Mouse (Mus musculus) intestine, embryonic 15.5 days (tissue): ENCODE results near the gene Izumo1. TPM values are rescaled to one million over a fixed set of nuclear protein-coding genes. Genes with fewer than 3 reads are reported as not detected.
A peak's percentile ranks its signal among the peaks of the same experiment; 100 is the strongest.

Source experiments
- ATAC-seq: fragments of 200-750 bp; cut with Nextera tagmentation; 2 replicates; pipeline ENCODE4 v1.8.0; 2017; ENCODE audit warnings: moderate TSS enrichment, moderate library complexity
- H3K27ac ChIP-seq: fragments of 300-500 bp; sonication (generic); 2 replicates; pipeline ENCODE4 v1.5.1; 2015; ENCODE audit warnings: mild to moderate bottlenecking, inconsistent platforms
- H3K27me3 ChIP-seq: fragments of 300-500 bp; sonication (generic); replicated peaks from 2 replicates; pipeline ENCODE4 v1.6.1; 2015; ENCODE audit warnings: inconsistent platforms
- H3K36me3 ChIP-seq: fragments of 300-500 bp; sonication (generic); 2 replicates; pipeline ENCODE4 v1.6.1; 2015; ENCODE audit warnings: inconsistent platforms
- H3K4me1 ChIP-seq: fragments of 300-500 bp; sonication (generic); replicated peaks from 2 replicates; pipeline ENCODE4 v1.6.1; 2015; ENCODE audit warnings: inconsistent platforms
- H3K4me2 ChIP-seq: fragments of 300-500 bp; sonication (generic); replicated peaks from 2 replicates; pipeline ENCODE4 v1.6.1; 2015; ENCODE audit warnings: mild to moderate bottlenecking, inconsistent platforms
- H3K4me3 ChIP-seq: fragments of 300-500 bp; sonication (generic); replicated peaks from 2 replicates; pipeline ENCODE4 v1.5.1; 2015; ENCODE audit warnings: inconsistent platforms
- H3K9ac ChIP-seq: fragments of 300-500 bp; sonication (generic); 2 replicates; pipeline ENCODE4 v1.6.1; 2015; ENCODE audit warnings: inconsistent platforms
- H3K9me3 ChIP-seq: fragments of 300-500 bp; sonication (generic); 2 replicates; pipeline ENCODE4 v1.6.1; 2016; ENCODE audit warnings: inconsistent platforms
- WGBS: fragments of 180-500 bp; shearing (Covaris S2); methylation state at CpG from one replicate; pipeline ENCODE4 v1.1.7; 2015; 5-methylcytosine and 5-hydroxymethylcytosine counted together
- polyA plus RNA-seq: library from polyadenylated mRNA; unstranded; fragments of >200 nt; fragmentation: Nextera tagmentation; extraction: Ambion mirVana; gene quantifications from 2 replicates; pipeline ENCODE4 v1.2.1, GENCODE M21; 2015

Izumo1 gene
- polyA plus RNA-seq, 1 experiment from 2014 or later, result not detected

DNA sequence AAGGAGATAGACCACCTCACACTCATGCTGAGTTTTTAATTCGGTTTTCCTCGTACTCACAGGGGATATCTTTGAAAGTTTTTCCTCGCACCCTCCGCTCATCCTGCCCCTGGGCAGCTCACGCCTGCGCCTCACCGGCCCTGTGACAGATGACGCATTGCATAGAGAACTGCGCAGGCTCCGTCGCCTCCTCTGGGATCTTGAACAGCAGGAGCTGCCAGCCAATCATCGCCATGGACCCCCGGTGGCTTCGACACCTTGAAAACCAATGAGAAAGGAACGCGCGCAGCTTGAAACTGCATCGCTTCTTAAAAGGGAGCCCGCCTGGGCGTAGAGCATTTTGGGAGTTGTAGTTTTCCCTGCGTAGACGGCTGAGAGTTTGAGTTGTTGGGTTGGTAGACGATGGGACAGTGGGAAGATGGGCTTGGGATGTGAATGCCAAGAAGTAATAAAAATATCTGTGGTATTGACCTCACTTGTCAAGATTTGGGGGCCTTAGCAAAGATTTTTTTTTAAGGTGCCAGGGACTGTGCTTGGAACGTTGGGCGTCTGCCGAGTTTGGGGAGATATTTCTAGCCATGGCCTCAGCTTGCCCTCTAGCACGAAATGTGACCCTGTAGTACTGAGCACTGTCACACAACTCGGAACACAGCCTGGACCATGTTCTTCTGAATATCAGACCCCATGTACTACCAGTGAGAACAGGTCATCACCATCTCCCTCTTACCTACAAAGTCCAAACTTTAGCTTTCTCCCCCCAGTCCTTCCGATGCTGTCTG, 17.2 kb downstream of the Izumo1 start:
- Histone ChIP-seq H3K27ac (no peak overlapping the region), H3K9me3 (no peaks in the 10 kb centered on the region), H3K9ac (no peak overlapping the region), H3K4me1 (peaks cover 37% of the 10 kb centered on the region), H3K27me3 (no peaks in the 10 kb centered on the region), H3K36me3 (peaks cover 3% of the 10 kb centered on the region; the same call in 1 of the 2 replicates), H3K4me3 (0 out of 2 replicates have a peak overlapping the region, but pooled peaks have one; percentile 1), H3K4me2 (peak overlapping the region; percentile 44)
- WGBS, result 23% methylated on average over 29 of the region's 29 CpGs
- ATAC-seq, result peak; percentile 84

DNA sequence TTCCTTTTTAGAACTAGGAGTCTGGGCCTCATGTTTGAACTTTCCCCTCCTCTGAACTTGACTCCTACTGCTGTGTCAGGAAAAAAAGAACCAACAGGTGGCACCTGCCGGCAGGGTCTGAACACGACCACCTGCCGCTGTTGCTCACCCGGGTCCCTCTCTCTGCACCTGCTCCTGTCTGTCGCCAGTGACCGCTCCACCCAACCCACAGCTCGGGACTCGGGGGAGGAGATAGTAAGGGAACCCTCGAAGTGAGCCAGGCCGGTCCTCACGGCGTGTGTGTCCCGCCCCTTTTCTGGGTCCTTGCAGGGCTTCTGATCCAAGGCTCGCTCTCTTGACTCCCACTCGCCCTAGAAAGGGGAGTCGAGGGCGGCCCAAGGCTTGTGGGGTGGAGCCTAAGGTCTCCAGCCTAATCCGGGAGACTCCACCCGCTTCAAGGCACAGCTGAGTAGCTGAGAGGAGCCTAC, 18.0 kb downstream of the Izumo1 start, which contains the start of gene Mamstr:
TSS of gene Mamstr (plus strand) at position 417 of the 467 bp plus-strand sequence.
- 38% methylated on average over 19 of the region's 19 CpGs for WGBS
- peaks cover 3% of the 10 kb centered on the region; the same call in 1 of the 2 replicates for H3K36me3 ChIP-seq
- ATAC-seq, result no peak
- H3K9me3 ChIP-seq, result no peaks in the 10 kb centered on the region
- peaks cover 44% of the 10 kb centered on the region for H3K4me1 ChIP-seq
- H3K4me3 ChIP-seq, result no peak within 1 kb of the TSS
- no peak within 1 kb of the TSS for H3K27ac ChIP-seq
- peak within 1 kb of the TSS; percentile 3; the same call in 1 of the 2 replicates for H3K4me2 ChIP-seq
- H3K9ac ChIP-seq, result no peak within 1 kb of the TSS; the same call in 1 of the 2 replicates
- H3K27me3 ChIP-seq, result no peaks in the 10 kb centered on the region

DNA sequence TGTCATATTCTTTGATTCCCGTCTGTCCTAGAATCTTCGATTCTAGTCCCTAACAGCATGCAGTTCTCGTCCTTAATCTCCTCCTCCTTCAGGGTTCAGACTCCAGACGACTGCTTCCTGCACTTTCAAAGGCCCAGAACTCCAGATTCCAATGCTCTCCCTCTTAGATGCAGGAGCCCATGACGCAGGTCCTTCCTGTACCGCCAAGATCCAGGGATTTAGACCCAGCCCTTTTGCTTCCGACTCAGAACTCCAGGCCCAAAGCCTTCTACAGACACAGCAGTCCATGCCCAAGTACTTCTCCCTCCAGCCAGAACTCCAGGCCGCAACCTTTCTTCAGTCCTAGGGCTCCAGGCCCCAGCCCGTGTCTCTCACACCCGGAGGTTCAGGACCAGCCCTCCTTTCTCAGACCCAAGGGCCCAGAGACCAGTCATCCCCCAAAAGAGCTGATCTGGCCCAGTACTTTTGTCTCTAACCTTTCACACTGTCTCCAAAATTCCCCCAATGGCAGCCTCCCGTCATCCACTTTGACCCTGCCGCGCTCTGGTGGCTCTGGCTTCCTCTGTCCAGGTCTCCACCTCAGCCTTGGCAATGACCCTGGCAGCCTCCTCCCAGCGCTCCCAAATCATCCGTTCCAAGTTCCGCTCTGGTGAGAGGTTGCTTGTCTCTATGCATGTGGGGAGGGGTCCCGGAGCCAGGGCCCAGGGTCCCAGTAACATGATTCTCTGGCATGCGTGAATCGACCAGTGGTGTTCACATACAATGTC, 18.8 kb downstream of the Izumo1 start:
- H3K4me1 ChIP-seq, result peaks cover 47% of the 10 kb centered on the region
- H3K4me3 ChIP-seq, result no peak overlapping the region
- no peak for ATAC-seq
- no peak overlapping the region for H3K27ac ChIP-seq
- H3K27me3 ChIP-seq, result no peaks in the 10 kb centered on the region
- no peak overlapping the region for H3K4me2 ChIP-seq
- H3K9ac ChIP-seq, result no peak overlapping the region
- WGBS, result 81% methylated on average over 19 of the region's 19 CpGs
- H3K36me3 ChIP-seq, result peaks cover 3% of the 10 kb centered on the region; the same call in 1 of the 2 replicates
- no peaks in the 10 kb centered on the region for H3K9me3 ChIP-seq

DNA sequence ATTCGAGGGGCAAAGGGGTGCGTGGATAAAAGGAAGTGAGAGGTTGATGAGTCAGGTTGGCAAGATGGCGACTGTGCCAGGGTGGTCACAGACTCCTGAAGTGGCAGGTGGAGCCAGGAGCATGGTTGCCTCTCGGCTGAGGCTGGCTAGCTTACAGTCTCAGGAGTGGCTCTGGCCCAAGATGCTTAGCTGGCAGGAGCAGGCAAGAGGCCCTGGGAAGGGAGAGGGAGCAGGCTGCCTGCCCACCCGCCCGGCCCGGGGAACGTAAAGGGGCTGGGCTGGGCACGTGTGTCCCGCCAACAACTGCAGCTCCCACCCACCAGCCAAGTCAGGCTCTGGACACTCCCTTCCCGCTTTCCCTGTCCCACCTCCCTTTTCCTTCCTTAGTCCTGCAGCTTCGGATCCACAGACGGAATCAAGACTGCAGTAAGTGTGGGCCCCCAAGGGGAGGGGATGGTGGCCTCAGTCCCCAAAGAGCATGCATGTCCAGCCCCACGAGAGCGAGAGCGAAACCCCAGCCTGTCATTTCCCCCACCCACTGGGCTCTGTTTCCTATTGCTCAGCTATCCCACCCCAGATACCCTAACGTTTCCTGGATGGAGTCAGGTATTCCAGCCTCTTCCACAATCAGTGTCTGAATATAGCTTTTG, 19.9 kb downstream of the Izumo1 start:
- H3K36me3 ChIP-seq, result no peaks in the 10 kb centered on the region
- H3K9ac ChIP-seq, result 0 out of 2 replicates have a peak overlapping the region, but pooled peaks have one; percentile 28
- peak overlapping the region; percentile 37; the same call in 1 of the 2 replicates for H3K27ac ChIP-seq
- H3K4me1 ChIP-seq, result peaks cover 42% of the 10 kb centered on the region
- H3K9me3 ChIP-seq, result no peaks in the 10 kb centered on the region
- no peak for ATAC-seq
- H3K4me3 ChIP-seq, result peak overlapping the region; percentile 15; the same call in 1 of the 2 replicates
- peak overlapping the region; percentile 78 for H3K4me2 ChIP-seq
- no peaks in the 10 kb centered on the region for H3K27me3 ChIP-seq
- WGBS, result 45% methylated on average over 16 of the region's 17 CpGs

DNA sequence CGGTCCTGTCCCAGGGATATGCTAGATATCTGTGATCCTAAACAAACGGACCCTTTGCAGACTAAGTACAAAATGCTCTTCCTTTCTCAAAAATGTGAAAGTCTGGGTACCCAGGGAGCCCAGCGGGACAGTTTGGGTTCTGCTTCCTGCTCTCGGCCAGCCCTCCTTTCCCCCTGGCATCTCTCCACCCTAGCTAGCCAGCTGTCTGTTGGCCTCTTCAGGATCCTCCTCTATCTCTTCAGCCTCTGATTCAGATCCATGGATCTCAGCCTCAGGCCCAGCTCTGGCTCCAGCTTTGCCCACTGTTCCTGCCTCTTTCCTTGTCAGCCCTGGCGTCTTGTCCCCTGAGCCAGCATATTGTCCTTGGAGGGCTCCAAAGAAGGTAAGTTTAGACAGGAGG, 20.5 kb downstream of the Izumo1 start:
- Histone ChIP-seq H3K9ac (peak overlapping the region; percentile 8; the same call in 1 of the 2 replicates), H3K36me3 (no peaks in the 10 kb centered on the region), H3K27ac (peak overlapping the region; percentile 37; the same call in 1 of the 2 replicates), H3K4me2 (peak overlapping the region; percentile 78), H3K27me3 (no peaks in the 10 kb centered on the region), H3K9me3 (no peaks in the 10 kb centered on the region), H3K4me1 (peaks cover 42% of the 10 kb centered on the region), H3K4me3 (0 out of 2 replicates have a peak overlapping the region, but pooled peaks have one; percentile 15)
- 70% methylated on average over 5 of the region's 5 CpGs for WGBS
- no peak for ATAC-seq

DNA sequence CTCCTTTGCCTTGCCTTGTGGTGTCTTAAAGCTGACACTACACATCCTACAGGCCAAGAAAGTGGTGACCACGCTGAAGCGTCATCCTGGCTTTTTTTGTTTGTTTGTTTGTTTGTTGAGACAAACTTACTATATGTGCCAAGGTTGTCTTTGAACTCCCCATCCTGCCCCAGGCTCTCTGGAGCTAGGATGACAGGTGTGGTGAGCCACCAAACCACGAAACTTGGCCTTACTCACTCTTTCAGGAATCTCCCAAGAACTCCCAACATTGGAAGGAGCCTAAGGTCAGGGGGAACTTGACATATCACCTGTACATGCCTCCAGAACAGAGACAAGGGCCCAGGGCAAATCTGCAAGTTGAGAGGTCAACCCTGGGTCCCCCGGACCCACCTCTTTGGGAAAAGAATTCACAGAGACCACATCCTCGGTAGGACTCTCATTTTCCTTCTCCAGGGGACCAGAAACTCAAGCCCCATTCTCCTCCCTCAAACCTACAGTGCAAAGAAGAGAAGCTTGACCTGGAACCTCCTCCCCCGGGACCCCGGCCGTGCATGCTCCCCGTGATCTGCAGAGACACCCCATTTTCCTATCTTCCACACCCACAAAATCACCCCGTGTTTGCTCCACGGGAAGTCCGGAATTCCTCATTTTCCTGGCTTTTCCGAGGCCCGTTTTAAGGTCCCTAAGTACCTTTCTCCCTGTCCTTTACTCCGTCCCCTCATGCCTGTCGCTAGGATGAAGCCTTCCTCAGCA, 21.1 kb downstream of the Izumo1 start:
- WGBS, result 31% methylated on average over 16 of the region's 16 CpGs
- H3K9ac ChIP-seq, result peak overlapping the region; percentile 57
- peak overlapping the region; percentile 86 for H3K27ac ChIP-seq
- no peaks in the 10 kb centered on the region for H3K36me3 ChIP-seq
- peaks cover 42% of the 10 kb centered on the region for H3K4me1 ChIP-seq
- no peaks in the 10 kb centered on the region for H3K27me3 ChIP-seq
- ATAC-seq, result no peak
- no peaks in the 10 kb centered on the region for H3K9me3 ChIP-seq
- H3K4me2 ChIP-seq, result peak overlapping the region; percentile 78
- H3K4me3 ChIP-seq, result peak overlapping the region; percentile 44

DNA sequence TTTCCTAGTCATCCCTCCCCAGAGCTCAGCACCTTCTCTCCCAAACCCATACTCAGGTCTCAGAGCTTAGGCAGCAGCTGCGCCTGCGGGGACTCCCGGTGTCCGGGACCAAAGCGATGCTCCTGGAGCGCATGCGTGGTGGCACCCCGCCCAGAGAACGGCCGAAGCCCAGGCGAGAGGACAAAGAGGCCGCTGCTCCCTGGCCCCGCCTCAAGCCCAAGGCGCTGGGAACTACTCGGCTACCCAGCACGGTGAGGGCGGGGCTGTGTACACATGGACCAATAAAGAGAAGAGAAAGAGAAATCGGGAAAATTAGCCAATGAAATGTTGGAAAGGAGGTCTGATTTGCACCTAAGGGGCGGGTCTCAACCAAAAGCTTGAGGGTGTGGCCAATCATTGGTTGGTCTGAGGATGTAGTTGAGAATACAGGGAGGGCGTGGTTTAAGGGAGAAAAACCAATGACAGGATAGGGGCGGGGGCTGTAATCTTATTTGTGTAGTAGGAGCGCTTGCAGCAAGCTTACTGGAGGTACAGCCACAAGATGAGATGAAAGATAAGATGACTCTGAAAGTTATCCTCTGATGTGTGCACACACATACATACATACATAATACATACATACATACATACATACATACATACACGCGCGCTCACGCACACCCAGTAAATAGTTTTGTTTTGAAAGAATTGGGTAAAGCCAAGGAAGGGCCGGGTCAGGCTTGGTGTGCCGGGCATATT, 22.0 kb downstream of the Izumo1 start:
- Histone ChIP-seq H3K4me2 (peak overlapping the region; percentile 78), H3K9ac (peak overlapping the region; percentile 57), H3K36me3 (no peaks in the 10 kb centered on the region), H3K9me3 (no peaks in the 10 kb centered on the region), H3K4me3 (peak overlapping the region; percentile 44), H3K27me3 (no peaks in the 10 kb centered on the region), H3K27ac (peak overlapping the region; percentile 86), H3K4me1 (peaks cover 42% of the 10 kb centered on the region)
- peak; percentile 92 for ATAC-seq
- 3% methylated on average over 28 of the region's 28 CpGs for WGBS

DNA sequence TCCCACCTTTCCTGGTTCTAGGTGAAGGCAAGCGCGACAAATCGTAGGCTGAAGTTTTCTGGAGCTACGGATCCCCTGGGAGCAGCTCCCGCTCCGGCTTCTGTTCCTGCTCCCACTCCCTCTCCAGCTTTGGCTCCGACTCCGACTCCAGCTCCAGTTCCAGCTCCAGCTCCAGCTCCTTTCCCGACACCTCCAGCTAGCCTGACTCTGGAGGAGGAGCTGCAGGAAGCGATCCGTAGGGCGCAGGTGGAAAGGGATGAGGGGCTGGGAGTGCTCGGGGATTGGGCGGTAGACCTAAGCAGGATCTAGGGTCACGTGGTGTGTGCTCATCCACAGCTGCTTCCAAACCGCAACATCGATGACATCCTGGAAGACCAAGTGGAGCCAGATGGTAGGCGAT, 22.6 kb downstream of the Izumo1 start:
- ATAC-seq, result peak; percentile 14
- Histone ChIP-seq H3K27ac (peak overlapping the region; percentile 84), H3K36me3 (no peaks in the 10 kb centered on the region), H3K9me3 (no peaks in the 10 kb centered on the region), H3K4me1 (peaks cover 41% of the 10 kb centered on the region), H3K4me2 (peak overlapping the region; percentile 78), H3K4me3 (peak overlapping the region; percentile 44), H3K9ac (peak overlapping the region; percentile 21; the same call in 1 of the 2 replicates), H3K27me3 (no peaks in the 10 kb centered on the region)
- WGBS, result 9% methylated on average over 18 of the region's 18 CpGs

DNA sequence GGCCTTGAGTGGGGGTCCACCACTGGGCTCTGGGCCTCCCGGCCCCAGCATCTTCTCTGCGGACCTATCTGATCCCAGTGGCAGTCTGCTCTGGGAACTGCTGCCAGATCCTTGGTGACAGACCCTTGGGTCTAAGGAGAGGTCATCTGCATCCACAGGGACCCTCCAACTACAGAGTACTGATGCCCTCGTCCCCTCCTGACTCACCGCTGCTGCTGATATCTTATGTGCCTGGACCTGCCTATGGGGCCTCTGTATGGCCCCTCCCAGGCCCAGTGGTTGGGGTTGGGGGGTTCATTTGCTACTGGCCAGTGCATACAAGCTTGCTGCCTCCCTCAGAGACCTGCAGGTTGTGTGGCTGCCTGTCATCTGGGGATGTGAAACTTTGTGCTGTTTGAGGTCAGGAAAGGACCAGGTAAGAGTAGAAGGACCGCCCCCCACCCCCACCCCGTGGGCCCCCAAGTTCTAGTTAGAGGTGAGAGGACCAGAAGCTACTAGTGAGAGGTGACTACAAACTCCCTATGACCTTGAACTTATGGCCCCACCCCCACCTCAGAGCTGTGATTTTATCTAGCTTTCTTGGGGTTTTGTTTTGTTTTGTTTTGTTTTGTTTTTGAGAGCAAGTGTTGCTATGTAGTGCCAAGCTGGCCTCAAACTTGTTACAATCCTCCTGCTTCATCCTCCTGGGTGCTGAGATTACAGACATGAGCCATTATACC, 23.4 kb downstream of the Izumo1 start:
- Histone ChIP-seq H3K27me3 (no peaks in the 10 kb centered on the region), H3K4me1 (peaks cover 35% of the 10 kb centered on the region), H3K4me3 (peak overlapping the region; percentile 44), H3K4me2 (peak overlapping the region; percentile 78; the same call in 1 of the 2 replicates), H3K36me3 (no peaks in the 10 kb centered on the region), H3K9me3 (no peaks in the 10 kb centered on the region), H3K9ac (peak overlapping the region; percentile 21; the same call in 1 of the 2 replicates), H3K27ac (peak overlapping the region; percentile 84)
- 70% methylated on average over 6 of the region's 6 CpGs for WGBS
- ATAC-seq, result no peak

DNA sequence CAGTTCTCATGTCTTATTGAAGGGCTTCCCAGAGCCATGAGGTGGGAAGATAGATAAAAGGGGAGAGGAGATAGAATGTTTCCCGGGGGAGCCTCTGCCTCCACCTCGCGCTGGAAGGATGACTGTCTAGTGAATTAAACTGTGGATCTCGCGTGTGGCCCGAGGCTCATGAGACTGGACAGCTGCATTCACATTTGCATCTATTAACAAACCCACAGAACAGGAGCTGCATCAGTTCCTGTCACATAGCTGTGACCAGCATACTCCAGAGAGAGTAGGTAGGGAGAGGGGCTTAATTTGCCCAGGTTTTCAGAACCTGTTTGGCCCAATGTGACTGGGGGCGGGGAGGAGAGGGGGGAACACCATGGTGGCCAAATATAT, 24.0 kb downstream of the Izumo1 start:
- no peaks in the 10 kb centered on the region for H3K36me3 ChIP-seq
- peaks cover 31% of the 10 kb centered on the region for H3K4me1 ChIP-seq
- no peak overlapping the region for H3K4me2 ChIP-seq
- no peak overlapping the region for H3K27ac ChIP-seq
- H3K9me3 ChIP-seq, result no peaks in the 10 kb centered on the region
- no peaks in the 10 kb centered on the region for H3K27me3 ChIP-seq
- H3K9ac ChIP-seq, result no peak overlapping the region
- no peak overlapping the region for H3K4me3 ChIP-seq
- no peak for ATAC-seq
- 85% methylated on average over 7 of the region's 7 CpGs for WGBS
